Mouse (Mus musculus) stomach, embryonic 16.5 days (tissue): ENCODE results near the gene 1300017J02Rik. TPM values are rescaled to one million over a fixed set of nuclear protein-coding genes. Genes with fewer than 3 reads are reported as not detected.

Experiments
- ATAC-seq: fragments of 200-750 bp; cut with Nextera tagmentation; 2 replicates; pipeline ENCODE4 v1.8.0; 2017; ENCODE audit warnings: moderate number of reproducible peaks, moderate TSS enrichment; ENCODE audit not compliant: insufficient read depth, low FRiP score
- H3K27ac ChIP-seq: fragments of 300-500 bp; sonication (generic); 2 replicates; pipeline ENCODE4 v1.5.1; 2014; ENCODE audit warnings: low read length
- H3K27me3 ChIP-seq: fragments of 300-500 bp; sonication (generic); 2 replicates; pipeline ENCODE4 v1.6.1; 2014; ENCODE audit warnings: low read length, control low read depth, mixed read lengths; ENCODE audit not compliant: control insufficient read depth, insufficient read depth
- H3K36me3 ChIP-seq: fragments of 300-500 bp; sonication (generic); 2 replicates; pipeline ENCODE4 v1.6.1; 2014; ENCODE audit warnings: low read length; ENCODE audit not compliant: control insufficient read depth, insufficient read depth
- H3K4me1 ChIP-seq: fragments of 300-500 bp; sonication (generic); 2 replicates; pipeline ENCODE4 v1.6.1; 2014; ENCODE audit warnings: low read length, control low read depth, mixed read lengths; ENCODE audit not compliant: control insufficient read depth, insufficient read depth
- H3K4me2 ChIP-seq: fragments of 300-500 bp; sonication (generic); 2 replicates; pipeline ENCODE4 v1.6.1; 2014; ENCODE audit warnings: low read depth, low read length, mixed read lengths
- H3K4me3 ChIP-seq: fragments of 300-500 bp; sonication (generic); replicated peaks from 2 replicates; pipeline ENCODE4 v1.5.1; 2014; ENCODE audit warnings: mild to moderate bottlenecking, low read length
- H3K9ac ChIP-seq: fragments of 300-500 bp; sonication (generic); 2 replicates; pipeline ENCODE4 v1.6.1; 2014; ENCODE audit warnings: low read length
- H3K9me3 ChIP-seq: fragments of 300-500 bp; sonication (generic); replicated peaks from 2 replicates; pipeline ENCODE4 v1.6.1; 2016; ENCODE audit warnings: low read length, control low read depth; ENCODE audit not compliant: control insufficient read depth
- WGBS: fragments of 180-500 bp; shearing (Covaris S2); extraction: QIAGEN DNeasy Blood & Tissue Kit; methylation state at CpG from one replicate; pipeline ENCODE4 v1.1.7; 2014; 5-methylcytosine and 5-hydroxymethylcytosine counted together
- polyA plus RNA-seq: library from polyadenylated mRNA; unstranded; fragments of >200 nt; fragmentation: Nextera tagmentation; extraction: Ambion mirVana; gene quantifications from 2 replicates; pipeline ENCODE4 v1.2.1, GENCODE M21; 2015

1300017J02Rik gene
- polyA plus RNA-seq, 1 experiment from 2014 or later = 4.4 TPM

GRCm38 (mm10) chr9:103213631-103214030 lies 91.3 kb downstream of the 1300017J02Rik start:
- H3K27ac ChIP-seq = no peak overlapping the region
- no peak for ATAC-seq
- H3K4me3 ChIP-seq = no peak overlapping the region
- no peak overlapping the region for H3K4me2 ChIP-seq
- H3K36me3 ChIP-seq = no peaks in the 10 kb centered on the region
- H3K9ac ChIP-seq = no peak overlapping the region
- no peaks in the 10 kb centered on the region for H3K27me3 ChIP-seq
- WGBS = 66% methylated on average over 2 of the region's 2 CpGs
- no peaks in the 10 kb centered on the region for H3K9me3 ChIP-seq
- H3K4me1 ChIP-seq = no peaks in the 10 kb centered on the region

- WGBS = 70% methylated on average over 28 of the region's 28 CpGs
These were observed 92.0 kb downstream of the 1300017J02Rik start for GRCm38 (mm10) chr9:103212654-103213420.

GRCm38 (mm10) chr9:103208802-103209423 lies 96.0 kb downstream of the 1300017J02Rik start:
- no peaks in the 10 kb centered on the region for H3K4me1 ChIP-seq
- 63% methylated on average over 6 of the region's 6 CpGs for WGBS
- H3K9me3 ChIP-seq = no peaks in the 10 kb centered on the region
- H3K4me3 ChIP-seq = no peak overlapping the region
- ATAC-seq = no peak
- no peaks in the 10 kb centered on the region for H3K27me3 ChIP-seq
- H3K27ac ChIP-seq = no peak overlapping the region
- H3K4me2 ChIP-seq = no peak overlapping the region
- no peak overlapping the region for H3K9ac ChIP-seq
- H3K36me3 ChIP-seq = no peaks in the 10 kb centered on the region

More at GRCm38 (mm10) chr9:103212654-103213420, 92.0 kb downstream of the 1300017J02Rik start:
- Histone ChIP-seq H3K4me3 (peak overlapping the region; percentile 16), H3K9ac (no peak overlapping the region; the same call in 1 of the 2 replicates), H3K9me3 (no peaks in the 10 kb centered on the region), H3K27ac (no peak overlapping the region), H3K4me2 (peak overlapping the region; percentile 10; the same call in 1 of the 2 replicates), H3K27me3 (no peaks in the 10 kb centered on the region), H3K36me3 (no peaks in the 10 kb centered on the region), H3K4me1 (no peaks in the 10 kb centered on the region)
- ATAC-seq = no peak

DNA sequence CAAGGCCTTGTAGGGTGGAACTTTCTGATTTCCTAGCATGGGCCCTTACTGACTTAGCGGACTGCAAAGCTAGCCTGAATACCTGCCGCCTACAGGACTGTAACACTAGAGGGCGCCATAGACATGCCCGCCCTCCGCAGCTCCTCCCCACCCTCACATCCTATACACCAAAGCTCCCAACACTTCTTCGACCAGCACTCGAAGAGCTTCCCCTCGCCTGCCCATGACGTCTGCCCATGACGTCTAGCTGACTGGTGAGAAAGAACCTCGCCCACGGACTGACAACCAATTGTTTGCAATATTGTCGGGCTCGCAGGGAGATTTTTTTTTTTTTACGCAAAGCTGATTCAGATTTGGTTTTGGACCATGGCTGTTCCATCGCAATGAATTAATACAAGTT lies 97.0 kb downstream of the 1300017J02Rik start:
- Histone ChIP-seq H3K36me3 (no peaks in the 10 kb centered on the region), H3K27me3 (no peaks in the 10 kb centered on the region), H3K9ac (peak overlapping the region; percentile 39; the same call in 1 of the 2 replicates), H3K27ac (no peak overlapping the region), H3K4me3 (peak overlapping the region; percentile 31), H3K9me3 (no peaks in the 10 kb centered on the region), H3K4me2 (peak overlapping the region; percentile 64), H3K4me1 (no peaks in the 10 kb centered on the region)
- ATAC-seq = peak; percentile 85
- 8% methylated on average over 16 of the region's 16 CpGs for WGBS

DNA sequence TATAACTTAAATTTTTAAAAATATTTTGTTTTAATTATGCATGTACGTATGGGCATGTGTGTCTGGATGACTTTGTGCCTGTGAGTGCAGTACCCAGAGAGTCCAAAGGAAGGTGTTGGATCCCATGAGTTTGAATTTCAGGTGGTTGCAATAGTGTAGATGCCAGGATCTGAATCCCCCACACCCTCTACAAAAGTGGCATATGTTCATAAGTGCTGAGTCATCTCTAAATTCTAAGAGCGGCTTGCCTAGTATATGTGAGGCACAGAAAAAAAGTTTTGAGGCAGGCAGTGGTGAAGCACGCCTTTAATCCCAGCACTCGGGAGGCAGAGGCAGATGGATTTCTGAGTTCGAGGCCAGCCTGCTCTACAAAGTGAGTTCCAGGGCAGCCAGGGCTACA lies 99.1 kb downstream of the 1300017J02Rik start:
- WGBS = 88% methylated on average over 5 of the region's 5 CpGs
- no peak overlapping the region for H3K27ac ChIP-seq
- no peaks in the 10 kb centered on the region for H3K27me3 ChIP-seq
- no peaks in the 10 kb centered on the region; the same call in 1 of the 2 replicates for H3K4me1 ChIP-seq
- H3K4me3 ChIP-seq = no peak overlapping the region
- no peak overlapping the region for H3K4me2 ChIP-seq
- H3K36me3 ChIP-seq = no peaks in the 10 kb centered on the region
- no peak for ATAC-seq
- H3K9ac ChIP-seq = no peak overlapping the region
- no peaks in the 10 kb centered on the region for H3K9me3 ChIP-seq

GRCm38 (mm10) chr9:103201561-103202260 lies 103.2 kb downstream of the 1300017J02Rik start, which contains the start of gene Srprb:
Gene Srprb (minus strand): TSS chr9:103202137.
- no peaks in the 10 kb centered on the region for H3K9me3 ChIP-seq
- H3K27ac ChIP-seq = peak within 1 kb of the TSS; percentile 70
- H3K27me3 ChIP-seq = no peaks in the 10 kb centered on the region
- peak within 1 kb of the TSS; percentile 78 for H3K4me2 ChIP-seq
- H3K36me3 ChIP-seq = peaks cover 10% of the 10 kb centered on the region
- H3K4me1 ChIP-seq = no peaks in the 10 kb centered on the region; the same call in 1 of the 2 replicates
- peak; percentile 98 for ATAC-seq
- H3K4me3 ChIP-seq = peak within 1 kb of the TSS; percentile 89
- H3K9ac ChIP-seq = peak within 1 kb of the TSS; percentile 83
- WGBS = under 1% methylated on average over 45 of the region's 45 CpGs

Other genes starting within 250 kb of the 1300017J02Rik start
- 5.5 and 6.1 TPM in 2 replicates for gene Rab6b, start 193.3 kb downstream of the 1300017J02Rik start, polyA plus RNA-seq
- gene Srprb, start 102.9 kb downstream of the 1300017J02Rik start, polyA plus RNA-seq = 52.1 and 59.8 TPM in 2 replicates
- gene Gm20425, start 74.8 kb downstream of the 1300017J02Rik start, polyA plus RNA-seq = 2.0 and 7.3 TPM in 2 replicates
- gene Trf, start 74.6 kb downstream of the 1300017J02Rik start, polyA plus RNA-seq = 380 and 455 TPM in 2 replicates
- gene Topbp1, start 133 bp upstream of the 1300017J02Rik start, polyA plus RNA-seq = 41.8 and 43.6 TPM in 2 replicates
- 80.8 and 91.8 TPM in 2 replicates for gene Cdv3, start 60.8 kb upstream of the 1300017J02Rik start, polyA plus RNA-seq
- gene Bfsp2, start 175.3 kb upstream of the 1300017J02Rik start, polyA plus RNA-seq = 0.72 and 0.85 TPM in 2 replicates